Mouse (Mus musculus) lung, embryonic 15.5 days (tissue): ENCODE results near the gene Nono. TPM values are rescaled to one million over a fixed set of nuclear protein-coding genes. Genes with fewer than 3 reads are reported as not detected.
A peak's percentile ranks its signal among the peaks of the same experiment; 100 is the strongest.
"Not testable (repeated sequence)": the region's sequence is repeated elsewhere in the genome, so short reads cannot be mapped to it uniquely, and the experiment has no call there.

Experiments
- ATAC-seq: fragments of 200-750 bp; cut with Nextera tagmentation; 2 replicates; pipeline ENCODE4 v1.8.0; 2017; ENCODE audit warnings: moderate number of reproducible peaks, borderline replicate concordance; ENCODE audit not compliant: low FRiP score, low TSS enrichment; ENCODE audit errors: extremely low read depth
- H3K27ac ChIP-seq: fragments of 300-500 bp; sonication (generic); 2 replicates; pipeline ENCODE4 v1.5.1; 2015; ENCODE audit warnings: moderate library complexity, mild to moderate bottlenecking, inconsistent platforms
- H3K27me3 ChIP-seq: fragments of 300-500 bp; sonication (generic); 2 replicates; pipeline ENCODE4 v1.6.1; 2015; ENCODE audit warnings: inconsistent platforms
- H3K36me3 ChIP-seq: fragments of 300-500 bp; sonication (generic); 2 replicates; pipeline ENCODE4 v1.6.1; 2015; ENCODE audit warnings: inconsistent platforms
- H3K4me1 ChIP-seq: fragments of 300-500 bp; sonication (generic); 2 replicates; pipeline ENCODE4 v1.6.1; 2015; ENCODE audit warnings: inconsistent platforms
- H3K4me2 ChIP-seq: fragments of 300-500 bp; sonication (generic); 2 replicates; pipeline ENCODE4 v1.6.1; 2015; ENCODE audit warnings: inconsistent platforms, mild to moderate bottlenecking, moderate library complexity
- H3K4me3 ChIP-seq: fragments of 300-500 bp; sonication (generic); 2 replicates; pipeline ENCODE4 v1.5.1; 2015; ENCODE audit warnings: mild to moderate bottlenecking, inconsistent platforms
- H3K9ac ChIP-seq: fragments of 300-500 bp; sonication (generic); 2 replicates; pipeline ENCODE4 v1.6.1; 2015; ENCODE audit warnings: inconsistent platforms
- H3K9me3 ChIP-seq: fragments of 300-500 bp; sonication (generic); 2 replicates; pipeline ENCODE4 v1.6.1; 2016; ENCODE audit warnings: inconsistent platforms
- WGBS: fragments of 180-500 bp; shearing (Covaris S2); methylation state at CpG from one replicate; pipeline ENCODE4 v1.1.7; 2015; 5-methylcytosine and 5-hydroxymethylcytosine counted together
- polyA plus RNA-seq: library from polyadenylated mRNA; unstranded; fragments of >200 nt; fragmentation: Nextera tagmentation; extraction: Ambion mirVana; gene quantifications from 2 replicates; pipeline ENCODE4 v1.2.1, GENCODE M21; 2015

The Nono gene
- polyA plus RNA-seq, 1 experiment from 2014 or later = 440 TPM

DNA sequence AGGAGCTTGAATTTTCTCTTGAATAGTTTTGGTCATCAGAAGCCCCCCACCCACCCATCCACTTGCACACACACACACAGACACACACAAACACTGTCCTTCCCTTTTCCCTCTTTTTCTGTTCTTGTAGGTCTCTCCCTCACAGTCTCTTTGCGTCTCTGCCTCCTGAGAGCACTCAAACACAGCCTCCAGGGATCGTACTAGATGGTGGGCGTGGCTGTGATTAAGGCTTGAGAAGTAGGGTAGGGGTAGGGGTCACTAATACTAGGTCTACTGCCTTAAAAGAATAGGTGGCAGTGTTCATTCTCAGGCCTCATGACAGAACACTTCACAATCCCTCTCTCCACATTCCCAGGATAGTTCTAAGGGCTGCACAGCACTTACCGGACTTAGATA, 8.4 kb upstream of the Nono start, which contains the start of gene Zmym3:
Zmym3 (minus strand) TSS at position 150 of the 396 bp plus-strand sequence.
- WGBS = 21% methylated on average over 4 of the region's 4 CpGs
- Histone ChIP-seq H3K4me3 (peak within 1 kb of the TSS; percentile 61), H3K4me2 (peak within 1 kb of the TSS; percentile 67), H3K9ac (peak within 1 kb of the TSS; percentile 70), H3K27ac (peak within 1 kb of the TSS; percentile 77), H3K9me3 (no peaks in the 10 kb centered on the region), H3K36me3 (no peaks in the 10 kb centered on the region), H3K4me1 (peaks cover 11% of the 10 kb centered on the region), H3K27me3 (no peaks in the 10 kb centered on the region)
- ATAC-seq = peak; percentile 13; the same call in 1 of the 2 replicates

DNA sequence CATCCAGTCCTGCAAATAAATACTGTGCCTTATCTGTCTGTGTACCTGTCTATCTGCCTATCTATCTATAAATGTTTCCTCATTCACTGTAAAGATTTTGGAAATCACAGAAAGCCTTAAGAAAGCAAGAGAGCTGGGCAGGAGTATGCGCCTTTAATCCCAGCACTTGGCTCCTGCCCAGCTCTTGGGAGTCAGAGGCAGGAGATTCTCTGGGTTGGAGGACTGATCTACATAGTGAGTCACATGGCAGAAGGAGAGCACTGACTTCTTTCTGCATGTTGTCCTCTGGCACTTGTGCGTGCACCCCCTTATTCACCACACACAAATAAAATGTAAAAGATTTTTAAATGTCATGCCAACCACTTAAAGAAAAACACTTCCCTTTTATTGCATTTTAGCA, 5.7 kb upstream of the Nono start:
- Histone ChIP-seq H3K36me3 (no peaks in the 10 kb centered on the region), H3K27me3 (no peaks in the 10 kb centered on the region), H3K4me1 (peaks cover 3% of the 10 kb centered on the region), H3K4me3 (no peak overlapping the region), H3K27ac (no peak overlapping the region), H3K9me3 (no peaks in the 10 kb centered on the region), H3K9ac (no peak overlapping the region), H3K4me2 (no peak overlapping the region)
- ATAC-seq = no peak
- 68% methylated on average over 2 of the region's 2 CpGs for WGBS

DNA sequence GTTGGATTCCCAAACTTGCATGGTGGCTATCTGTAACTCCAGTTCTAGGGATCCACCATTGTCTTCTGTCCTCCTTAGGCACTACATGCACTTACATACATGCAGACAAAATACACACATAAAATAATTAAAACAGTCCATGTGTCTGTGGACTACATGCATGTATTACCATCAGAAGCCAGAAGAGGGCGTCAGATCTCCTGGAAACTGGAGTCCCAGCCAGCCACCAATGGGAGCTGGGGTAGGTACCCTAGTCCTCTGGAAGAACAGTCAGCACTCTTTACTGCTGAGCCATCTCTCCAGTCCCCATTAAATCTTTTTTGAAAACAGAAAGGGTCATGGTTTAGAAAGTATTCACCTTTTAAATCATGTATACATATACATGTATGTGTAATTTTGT, 1.3 kb upstream of the Nono start:
- Histone ChIP-seq H3K4me3 (no peak overlapping the region), H3K4me1 (no peaks in the 10 kb centered on the region), H3K27me3 (no peaks in the 10 kb centered on the region), H3K36me3 (peaks cover 5% of the 10 kb centered on the region; the same call in 1 of the 2 replicates), H3K9ac (no peak overlapping the region), H3K9me3 (no peaks in the 10 kb centered on the region), H3K4me2 (no peak overlapping the region), H3K27ac (no peak overlapping the region)
- 9% methylated on average over 1 of the region's 1 CpGs for WGBS
- ATAC-seq = no peak

DNA sequence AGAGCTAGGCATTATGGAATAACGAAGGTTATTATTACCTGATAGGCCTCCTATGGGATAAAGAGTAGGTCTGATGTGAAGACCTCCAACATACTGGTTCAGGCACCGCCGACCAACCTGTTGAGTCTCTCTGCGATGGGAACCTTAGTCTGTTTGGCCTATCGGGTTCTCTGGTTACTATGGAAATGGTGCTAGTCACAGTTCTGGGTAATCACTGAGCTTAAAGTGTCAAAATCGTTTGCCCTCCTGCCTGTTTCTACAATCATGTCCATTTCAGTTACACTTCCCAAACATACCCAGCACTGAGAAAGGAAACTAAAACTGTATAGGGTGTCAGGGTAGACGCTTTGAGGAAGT, 355 bp upstream of the Nono start:
- H3K36me3 ChIP-seq = peaks cover 8% of the 10 kb centered on the region; the same call in 1 of the 2 replicates
- H3K4me1 ChIP-seq = no peaks in the 10 kb centered on the region
- no peak for ATAC-seq
- 27% methylated on average over 7 of the region's 7 CpGs for WGBS
- H3K27ac ChIP-seq = peak overlapping the region; percentile 88
- H3K9ac ChIP-seq = 0 out of 2 replicates have a peak overlapping the region, but pooled peaks have one; percentile 1
- no peaks in the 10 kb centered on the region for H3K9me3 ChIP-seq
- H3K27me3 ChIP-seq = no peaks in the 10 kb centered on the region
- H3K4me3 ChIP-seq = peak overlapping the region; percentile 61
- H3K4me2 ChIP-seq = peak overlapping the region; percentile 45

DNA sequence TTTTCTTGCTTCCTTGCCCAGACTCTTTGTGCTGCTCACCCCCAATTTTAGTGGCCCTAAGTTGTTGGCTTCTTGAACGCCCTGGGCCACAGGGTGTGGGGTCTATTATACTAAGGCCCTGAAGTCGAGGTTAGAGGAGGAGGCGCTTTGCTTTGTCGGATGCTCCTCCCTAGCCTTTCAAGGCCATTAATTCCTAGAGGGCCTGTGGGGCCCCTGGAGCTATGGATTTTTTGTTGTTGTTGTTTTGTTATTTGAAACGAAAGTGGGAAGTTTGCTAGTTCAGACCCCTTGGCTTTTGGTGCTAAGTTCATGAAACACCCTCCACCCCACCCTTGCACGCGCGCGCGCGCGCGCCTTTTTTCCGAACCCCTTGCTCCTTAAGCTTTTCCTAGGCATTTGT, 858 bp downstream of the Nono start:
- Histone ChIP-seq H3K27ac (peak overlapping the region; percentile 93), H3K4me3 (peak overlapping the region; percentile 61), H3K36me3 (peaks cover 11% of the 10 kb centered on the region; the same call in 1 of the 2 replicates), H3K9ac (peak overlapping the region; percentile 82), H3K27me3 (no peaks in the 10 kb centered on the region), H3K9me3 (no peaks in the 10 kb centered on the region), H3K4me2 (peak overlapping the region; percentile 48), H3K4me1 (no peaks in the 10 kb centered on the region)
- ATAC-seq = peak; percentile 41; the same call in 1 of the 2 replicates
- WGBS = 24% methylated on average over 14 of the region's 14 CpGs

- no peak for ATAC-seq
- H3K4me1 ChIP-seq = no peaks in the 10 kb centered on the region
- H3K36me3 ChIP-seq = peaks cover 39% of the 10 kb centered on the region
- H3K4me3 ChIP-seq = no peak within 1 kb of the TSS
- WGBS = 59% methylated on average over 4 of the region's 4 CpGs
- H3K4me2 ChIP-seq = no peak within 1 kb of the TSS
- no peaks in the 10 kb centered on the region for H3K27me3 ChIP-seq
- H3K9ac ChIP-seq = no peak within 1 kb of the TSS
- H3K9me3 ChIP-seq = no peaks in the 10 kb centered on the region
- no peak within 1 kb of the TSS for H3K27ac ChIP-seq
Observed at GRCm38 (mm10) chrX:101448886-101449475, 19.9 kb downstream of the Nono start, which contains the start of gene Itgb1bp2. Gene Itgb1bp2, plus strand, starts transcription at chrX:101449088.

DNA sequence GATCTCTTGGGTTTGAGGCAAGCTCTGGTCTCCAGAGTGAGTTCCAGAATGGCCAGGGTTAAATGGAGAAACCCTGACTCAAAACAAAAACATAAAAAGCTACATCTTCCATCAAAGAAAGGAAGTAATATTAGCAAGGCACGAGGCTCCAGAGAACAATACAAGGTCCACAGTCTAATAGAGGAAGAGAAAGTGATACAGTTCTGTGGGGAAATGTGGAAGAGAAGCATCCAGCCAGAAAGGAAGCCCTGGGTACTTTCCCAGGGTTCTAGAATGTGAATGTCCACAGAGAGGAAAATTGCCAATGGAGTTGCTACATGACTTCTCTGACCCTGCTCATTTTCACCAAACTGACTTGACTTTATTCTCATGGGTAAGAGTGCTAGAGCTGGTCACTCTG, 22.0 kb downstream of the Nono start:
- no peak overlapping the region for H3K4me3 ChIP-seq
- WGBS = 53% methylated on average over 1 of the region's 1 CpGs
- H3K27me3 ChIP-seq = no peaks in the 10 kb centered on the region
- no peak overlapping the region for H3K9ac ChIP-seq
- no peaks in the 10 kb centered on the region for H3K4me1 ChIP-seq
- ATAC-seq = no peak
- H3K9me3 ChIP-seq = no peaks in the 10 kb centered on the region
- peaks cover 23% of the 10 kb centered on the region for H3K36me3 ChIP-seq
- no peak overlapping the region for H3K27ac ChIP-seq
- H3K4me2 ChIP-seq = no peak overlapping the region

DNA sequence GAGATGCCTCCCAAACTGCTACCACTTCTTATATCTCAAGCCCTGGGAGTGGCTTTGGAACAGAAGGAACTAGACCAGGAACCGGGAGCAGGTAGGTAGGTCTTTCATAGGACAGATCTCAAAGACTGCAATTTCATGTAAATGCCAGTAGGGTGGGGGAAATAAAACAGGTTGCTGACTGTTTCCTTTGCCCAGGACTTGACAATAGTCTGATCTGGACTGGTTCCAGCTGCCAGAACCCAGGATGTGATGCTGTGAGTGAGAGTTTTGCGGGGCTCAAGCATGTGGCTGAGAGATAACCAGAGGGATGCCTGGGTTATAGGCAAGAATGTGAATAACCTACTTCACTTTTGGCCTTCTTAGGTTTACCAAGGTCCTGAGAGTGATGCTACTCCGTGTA, 22.5 kb downstream of the Nono start:
- 82% methylated on average over 3 of the region's 3 CpGs for WGBS
- H3K27ac ChIP-seq = no peak overlapping the region
- H3K4me1 ChIP-seq = no peaks in the 10 kb centered on the region
- H3K9me3 ChIP-seq = no peaks in the 10 kb centered on the region
- ATAC-seq = no peak
- H3K36me3 ChIP-seq = peaks cover 20% of the 10 kb centered on the region
- H3K4me3 ChIP-seq = no peak overlapping the region
- H3K4me2 ChIP-seq = no peak overlapping the region
- H3K9ac ChIP-seq = no peak overlapping the region
- H3K27me3 ChIP-seq = no peaks in the 10 kb centered on the region

- H3K4me1 ChIP-seq = no peaks in the 10 kb centered on the region
- H3K9me3 ChIP-seq = no peaks in the 10 kb centered on the region
- peaks cover 4% of the 10 kb centered on the region; the same call in 1 of the 2 replicates for H3K36me3 ChIP-seq
- no peak overlapping the region for H3K9ac ChIP-seq
- no peak for ATAC-seq
- no peaks in the 10 kb centered on the region for H3K27me3 ChIP-seq
- no peak overlapping the region for H3K27ac ChIP-seq
- WGBS = 91% methylated on average over 4 of the region's 4 CpGs
- H3K4me2 ChIP-seq = no peak overlapping the region
- no peak overlapping the region for H3K4me3 ChIP-seq
Observed at GRCm38 (mm10) chrX:101472202-101472601, 43.1 kb downstream of the Nono start.

DNA sequence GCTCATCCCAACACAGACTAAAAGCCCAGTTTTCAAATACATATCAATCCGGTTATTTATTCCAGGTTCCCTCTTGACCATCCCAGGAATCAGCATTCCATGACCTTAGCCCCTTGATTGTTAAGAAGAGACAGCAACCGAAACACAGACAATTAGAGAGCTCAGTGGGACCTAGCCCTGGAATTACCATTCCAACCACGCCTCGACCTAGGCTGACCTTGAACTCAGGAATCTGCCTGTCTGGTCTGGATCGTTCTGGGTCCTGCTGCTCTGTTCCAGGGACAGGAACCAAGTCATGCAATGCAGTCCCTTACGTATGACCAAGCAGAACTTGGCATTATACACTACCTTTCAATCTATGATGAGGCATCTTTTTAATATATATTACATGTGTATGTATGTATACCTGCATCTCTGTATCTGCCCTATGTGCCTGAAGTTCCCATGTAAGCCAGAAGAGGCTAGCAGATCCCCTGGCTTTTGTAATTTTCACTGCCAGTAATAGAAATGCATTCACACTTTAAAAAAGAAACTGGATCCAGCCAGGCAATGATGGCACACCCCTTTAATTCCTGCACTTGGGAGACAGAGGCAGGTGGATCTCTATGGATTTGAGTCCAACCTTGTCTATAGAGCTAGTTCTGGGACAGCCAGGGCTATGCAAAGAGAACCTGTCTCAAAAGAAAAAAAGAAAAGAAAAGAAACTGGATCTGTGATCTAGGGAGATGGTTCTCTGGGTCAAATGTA, 52.7 kb downstream of the Nono start:
- no peaks in the 10 kb centered on the region for H3K9me3 ChIP-seq
- H3K27me3 ChIP-seq = no peaks in the 10 kb centered on the region
- no peak overlapping the region for H3K9ac ChIP-seq
- H3K36me3 ChIP-seq = 0 out of 2 replicates have a peak, but pooled peaks cover 5% of the 10 kb centered on the region
- H3K4me3 ChIP-seq = no peak overlapping the region
- no peak overlapping the region for H3K4me2 ChIP-seq
- H3K27ac ChIP-seq = no peak overlapping the region
- WGBS = 77% methylated on average over 6 of the region's 6 CpGs
- no peaks in the 10 kb centered on the region for H3K4me1 ChIP-seq
- no peak for ATAC-seq

GRCm38 (mm10) chrX:101486487-101487152, 57.5 kb downstream of the Nono start:
- not testable (repeated sequence) for H3K4me2 ChIP-seq, H3K9ac ChIP-seq, H3K36me3 ChIP-seq, H3K4me1 ChIP-seq, H3K9me3 ChIP-seq, H3K27me3 ChIP-seq, H3K27ac ChIP-seq, H3K4me3 ChIP-seq, ATAC-seq
- WGBS = 27% methylated on average over 10 of the region's 12 CpGs
